Mouse (Mus musculus): ENCODE results near the gene Vmn1r195. TPM values are rescaled to one million over a fixed set of nuclear protein-coding genes. Genes with fewer than 3 reads are reported as not detected.

The Vmn1r195 gene
- total RNA-seq, 1 experiment: not detected

- Histone ChIP-seq H3K9ac (ENCODE audit: insufficient read depth, low read depth, low read length, poor library complexity, severe bottlenecking) (no peak within 1 kb of the TSS), H3K4me1 (ENCODE audit: control insufficient read depth in 2 of 2, insufficient read depth in 2 of 2, low read length in 2 of 2, poor library complexity in 1 of 2) (peaks cover 0 to 3% of the 10 kb centered on the region in 2 experiments; a peak in 1 of 4 replicates), H3K36me3 (ENCODE audit: control insufficient read depth, insufficient read depth, low read length, poor library complexity, severe bottlenecking) (no peaks in the 10 kb centered on the region), H3K27ac (ENCODE audit: insufficient read depth, low read depth, low read length, poor library complexity, severe bottlenecking) (no peak within 1 kb of the TSS), H3K9me3 (ENCODE audit: control insufficient read depth, insufficient read depth, low read depth, low read length) (no peaks in the 10 kb centered on the region), H3K4me3 (ENCODE audit: insufficient read depth in 1 of 2, low read depth in 1 of 2, low read length in 2 of 2, poor library complexity in 1 of 2, severe bottlenecking in 1 of 2) (no peak within 1 kb of the TSS)
- in situ Hi-C loops (cut with MboI; ENCODE audit: low sequenced_read_pairs in 2 of 2, unreplicated experiment in 2 of 2): no loop called here
- no peak for TF ChIP-seq CHD2 (IDR thresholded peaks at IDR 0.05; ENCODE audit: low read depth, low read length)
- DNase-seq (ENCODE audit: low read depth, low spot score): no peak
Observed at GRCm38 (mm10) chr13:22324289-22324688, 54.0 kb downstream of the Vmn1r195 start, which contains the start of gene Vmn1r197. Gene Vmn1r197 (plus strand): TSS chr13:22324589.

Other genes starting within 250 kb of the Vmn1r195 start
- 1,543 and 2,450 TPM in 2 replicates for gene Hist1h2ah, start 235.0 kb upstream of the Vmn1r195 start, total RNA-seq (2012; rRNA removed)
- gene Hist1h2bk, start 234.7 kb upstream of the Vmn1r195 start, total RNA-seq (2012; rRNA removed): 1,340 and 1,966 TPM in 2 replicates
- gene Hist1h4i, start 229.2 kb upstream of the Vmn1r195 start, total RNA-seq (2012; rRNA removed): 814 and 830 TPM in 2 replicates
- 786 and 868 TPM in 2 replicates for gene Hist1h2ag, start 227.6 kb upstream of the Vmn1r195 start, total RNA-seq (2012; rRNA removed)
- 1,371 and 1,735 TPM in 2 replicates for gene Hist1h2bj, start 227.3 kb upstream of the Vmn1r195 start, total RNA-seq (2012; rRNA removed)
- not detected in 2 replicates for gene Vmn1r188, start 186.1 kb upstream of the Vmn1r195 start, total RNA-seq (2012; rRNA removed)
- not detected in 2 replicates for gene Vmn1r189, start 164.7 kb upstream of the Vmn1r195 start, total RNA-seq (2012; rRNA removed)
- not detected in 2 replicates for gene Vmn1r191, start 86.6 kb upstream of the Vmn1r195 start, total RNA-seq (2012; rRNA removed)
- gene Vmn1r192, start 79.4 kb upstream of the Vmn1r195 start, total RNA-seq (2012; rRNA removed): not detected in 2 replicates
- gene Vmn1r193, start 47.4 kb upstream of the Vmn1r195 start, total RNA-seq (2012; rRNA removed): not detected in 2 replicates
- gene Vmn1r194, start 26.3 kb upstream of the Vmn1r195 start, total RNA-seq (2012; rRNA removed): not detected in 2 replicates
- not detected in 2 replicates for gene Vmn1r196, start 19.4 kb downstream of the Vmn1r195 start, total RNA-seq (2012; rRNA removed)
- gene Vmn1r197, start 54.1 kb downstream of the Vmn1r195 start, total RNA-seq (2012; rRNA removed): not detected in 2 replicates
- gene Vmn1r198, start 79.8 kb downstream of the Vmn1r195 start, total RNA-seq (2012; rRNA removed): 0.04 TPM in 1 of 2 replicates, not detected in the other
- not detected in 2 replicates for gene Vmn1r199, start 109.3 kb downstream of the Vmn1r195 start, total RNA-seq (2012; rRNA removed)
- not detected in 2 replicates for gene Vmn1r200, start 119.9 kb downstream of the Vmn1r195 start, total RNA-seq (2012; rRNA removed)
- not detected in 2 replicates for gene Vmn1r201, start 201.4 kb downstream of the Vmn1r195 start, total RNA-seq (2012; rRNA removed)
- gene Vmn1r202, start 234.9 kb downstream of the Vmn1r195 start, total RNA-seq (2012; rRNA removed): not detected in 2 replicates
- gene Vmn1r203, start 247.6 kb downstream of the Vmn1r195 start, total RNA-seq (2012; rRNA removed): not detected in 2 replicates